Mouse (Mus musculus) CD4-positive helper T cell, adult 2 months (primary cell): ENCODE measurements around the gene Atxn2l.

Source experiments
- DNase-seq: peaks from one replicate; pipeline ENCODE4 v3.0.0-alpha.2; 2012; ENCODE audit warnings: low read depth, missing footprints, low spot score

The Atxn2l gene

GRCm38 (mm10) chr7:126463004-126463403 is 40.2 kb downstream of the Atxn2l start, which contains the start of gene Atp2a1:
TSS of gene Atp2a1 (minus strand) at chr7:126463108.
- DNase-seq: no peak

GRCm38 (mm10) chr7:126461626-126462025 is 41.6 kb downstream of the Atxn2l start:
- DNase-seq: no peak

GRCm38 (mm10) chr7:126460623-126461399 is 42.4 kb downstream of the Atxn2l start:
- no peak for DNase-seq

- no peak for DNase-seq
Measured at GRCm38 (mm10) chr7:126458844-126459618, 44.2 kb downstream of the Atxn2l start.

GRCm38 (mm10) chr7:126458225-126458624 is 45.0 kb downstream of the Atxn2l start:
- no peak for DNase-seq

GRCm38 (mm10) chr7:126456382-126457266 is 46.6 kb downstream of the Atxn2l start:
- no peak for DNase-seq

- DNase-seq: no peak
Measured at GRCm38 (mm10) chr7:126455242-126455641, 48.0 kb downstream of the Atxn2l start.

GRCm38 (mm10) chr7:126453861-126454260 is 49.4 kb downstream of the Atxn2l start:
- DNase-seq: no peak

GRCm38 (mm10) chr7:126452244-126452643 is 51.0 kb downstream of the Atxn2l start:
- DNase-seq: no peak

- DNase-seq: no peak
Measured at GRCm38 (mm10) chr7:126450641-126451040, 52.6 kb downstream of the Atxn2l start.

GRCm38 (mm10) chr7:126449991-126450390 is 53.2 kb downstream of the Atxn2l start:
- DNase-seq: no peak

- no peak for DNase-seq
Measured at GRCm38 (mm10) chr7:126448481-126448880, 54.8 kb downstream of the Atxn2l start.

- DNase-seq: no peak
Measured at GRCm38 (mm10) chr7:126446217-126446616, 57.0 kb downstream of the Atxn2l start.

- DNase-seq: no peak
Measured at GRCm38 (mm10) chr7:126445104-126445815, 58.0 kb downstream of the Atxn2l start.

- no peak for DNase-seq
Measured at GRCm38 (mm10) chr7:126444536-126444935, 58.7 kb downstream of the Atxn2l start.

- DNase-seq: no peak
Measured at GRCm38 (mm10) chr7:126443997-126444396, 59.2 kb downstream of the Atxn2l start.
